Mouse (Mus musculus): ENCODE measurements at regions not wholly inside any gene's neighbourhood (a gene's known extent, or its start where the extent isn't known, plus 50 kb on each side); places are given as distances from the start of the nearest gene placed in this dataset.
A peak's percentile ranks its signal among the peaks of the same experiment; 100 is the strongest.

- ATAC-seq (ENCODE audit: insufficient read depth, low FRiP score, low read depth) = no peak
- whole genome bisulfite sequencing = 56% methylated on average over 2 of the region's 2 CpGs
- Histone ChIP-seq H3K27ac (no peak overlapping the region), H3K9ac (no peak overlapping the region), H3K36me3 (no peaks in the 10 kb centered on the region), H3K9me3 (no peaks in the 10 kb centered on the region), H3K4me1 (no peaks in the 10 kb centered on the region), H3K27me3 (replicated peaks) (no peaks in the 10 kb centered on the region), H3K4me3 (replicated peaks) (no peak overlapping the region), H3K4me2 (no peak overlapping the region)
Measured at GRCm38 (mm10) chr3:33440905-33441304, 297.9 kb upstream of the Pex5l start.

GRCm38 (mm10) chr3:33440500-33440899 is 297.5 kb upstream of the Pex5l start:
- H3K27me3 ChIP-seq (replicated peaks) = no peaks in the 10 kb centered on the region
- H3K4me3 ChIP-seq (replicated peaks) = no peak overlapping the region
- no peak overlapping the region for H3K4me2 ChIP-seq
- H3K4me1 ChIP-seq = no peaks in the 10 kb centered on the region
- H3K9ac ChIP-seq = no peak overlapping the region
- no peaks in the 10 kb centered on the region for H3K9me3 ChIP-seq
- ATAC-seq (ENCODE audit: insufficient read depth, low FRiP score, low read depth) = no peak
- H3K27ac ChIP-seq = no peak overlapping the region
- no peaks in the 10 kb centered on the region for H3K36me3 ChIP-seq

GRCm38 (mm10) chr3:33416922-33417321 is 273.9 kb upstream of the Pex5l start:
- H3K9ac ChIP-seq = no peak overlapping the region
- no peaks in the 10 kb centered on the region for H3K27me3 ChIP-seq (replicated peaks)
- H3K9me3 ChIP-seq = no peaks in the 10 kb centered on the region
- no peak overlapping the region for H3K4me2 ChIP-seq
- H3K36me3 ChIP-seq = no peaks in the 10 kb centered on the region
- WGBS = 65% methylated on average over 3 of the region's 3 CpGs
- ATAC-seq (ENCODE audit: insufficient read depth, low FRiP score, low read depth) = no peak
- no peaks in the 10 kb centered on the region for H3K4me1 ChIP-seq
- no peak overlapping the region for H3K27ac ChIP-seq
- H3K4me3 ChIP-seq (replicated peaks) = no peak overlapping the region

GRCm38 (mm10) chr3:33416321-33416720 is 273.3 kb upstream of the Pex5l start:
- Histone ChIP-seq H3K4me3 (replicated peaks) (no peak overlapping the region), H3K4me1 (no peaks in the 10 kb centered on the region), H3K27me3 (replicated peaks) (no peaks in the 10 kb centered on the region), H3K9me3 (no peaks in the 10 kb centered on the region), H3K4me2 (no peak overlapping the region), H3K36me3 (no peaks in the 10 kb centered on the region), H3K27ac (no peak overlapping the region), H3K9ac (no peak overlapping the region)
- 63% methylated on average over 1 of the region's 1 CpGs for WGBS
- ATAC-seq (ENCODE audit: insufficient read depth, low FRiP score, low read depth) = no peak

DNA sequence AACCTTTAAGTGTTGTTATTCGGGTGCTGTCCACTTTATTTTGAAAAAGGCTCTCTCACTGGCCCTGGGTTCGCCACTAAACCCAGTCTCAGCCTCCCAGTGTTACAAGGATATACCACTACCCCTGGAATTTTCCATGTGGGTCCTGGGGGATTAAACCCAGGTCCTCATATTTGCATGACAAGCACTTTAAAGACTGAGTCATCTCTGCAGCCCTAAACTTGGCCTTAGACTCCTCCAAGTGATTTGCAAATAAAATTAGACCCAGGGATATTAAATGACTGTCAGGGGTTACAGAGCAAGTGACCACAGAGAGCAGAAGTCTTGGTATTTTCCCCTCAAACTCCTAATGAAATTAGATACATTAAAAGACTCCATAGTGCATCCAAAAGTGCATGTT is 258.9 kb upstream of the Pex5l start:
- no peaks in the 10 kb centered on the region for H3K27me3 ChIP-seq (replicated peaks)
- 78% methylated on average over 2 of the region's 2 CpGs for WGBS
- no peak overlapping the region for H3K4me2 ChIP-seq
- H3K4me1 ChIP-seq = no peaks in the 10 kb centered on the region
- no peak for ATAC-seq (ENCODE audit: insufficient read depth, low FRiP score, low read depth)
- H3K4me3 ChIP-seq (replicated peaks) = no peak overlapping the region
- no peaks in the 10 kb centered on the region for H3K9me3 ChIP-seq
- H3K9ac ChIP-seq = no peak overlapping the region
- H3K27ac ChIP-seq = no peak overlapping the region
- H3K36me3 ChIP-seq = no peaks in the 10 kb centered on the region

- no peak overlapping the region for H3K9ac ChIP-seq
- no peaks in the 10 kb centered on the region for H3K4me1 ChIP-seq
- no peaks in the 10 kb centered on the region for H3K36me3 ChIP-seq
- 59% methylated on average over 8 of the region's 8 CpGs for WGBS
- no peaks in the 10 kb centered on the region for H3K27me3 ChIP-seq (replicated peaks)
- no peak overlapping the region for H3K27ac ChIP-seq
- no peaks in the 10 kb centered on the region for H3K9me3 ChIP-seq
- H3K4me3 ChIP-seq (replicated peaks) = no peak overlapping the region
- ATAC-seq (ENCODE audit: insufficient read depth, low FRiP score, low read depth) = no peak
- no peak overlapping the region for H3K4me2 ChIP-seq
Measured at GRCm38 (mm10) chr3:33399321-33399720, 256.3 kb upstream of the Pex5l start.

DNA sequence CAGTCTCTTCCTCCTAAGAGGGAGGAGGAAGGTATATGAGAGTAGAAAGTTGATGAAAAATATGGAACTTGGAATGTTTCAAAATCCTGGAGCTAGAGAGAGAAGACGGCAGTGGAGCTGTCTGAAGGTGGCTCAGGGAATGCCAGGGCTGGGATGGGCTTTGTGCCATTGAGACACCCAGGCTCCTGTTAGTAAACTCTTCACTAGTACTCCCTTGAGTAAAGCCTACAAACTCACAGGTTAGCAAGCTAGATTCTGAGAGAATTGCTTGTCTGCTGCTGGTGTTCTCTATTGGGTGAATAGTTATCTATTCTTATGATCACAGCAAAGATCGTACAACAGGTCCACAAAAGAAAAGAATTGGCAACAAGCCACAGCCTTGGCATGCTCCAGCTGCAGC is 255.3 kb upstream of the Pex5l start:
- WGBS = 61% methylated on average over 2 of the region's 2 CpGs
- H3K4me3 ChIP-seq (replicated peaks) = no peak overlapping the region
- no peak overlapping the region for H3K4me2 ChIP-seq
- H3K4me1 ChIP-seq = no peaks in the 10 kb centered on the region
- no peaks in the 10 kb centered on the region for H3K27me3 ChIP-seq (replicated peaks)
- H3K9me3 ChIP-seq = no peaks in the 10 kb centered on the region
- H3K36me3 ChIP-seq = no peaks in the 10 kb centered on the region
- H3K27ac ChIP-seq = no peak overlapping the region
- no peak overlapping the region for H3K9ac ChIP-seq
- ATAC-seq (ENCODE audit: insufficient read depth, low FRiP score, low read depth) = no peak

DNA sequence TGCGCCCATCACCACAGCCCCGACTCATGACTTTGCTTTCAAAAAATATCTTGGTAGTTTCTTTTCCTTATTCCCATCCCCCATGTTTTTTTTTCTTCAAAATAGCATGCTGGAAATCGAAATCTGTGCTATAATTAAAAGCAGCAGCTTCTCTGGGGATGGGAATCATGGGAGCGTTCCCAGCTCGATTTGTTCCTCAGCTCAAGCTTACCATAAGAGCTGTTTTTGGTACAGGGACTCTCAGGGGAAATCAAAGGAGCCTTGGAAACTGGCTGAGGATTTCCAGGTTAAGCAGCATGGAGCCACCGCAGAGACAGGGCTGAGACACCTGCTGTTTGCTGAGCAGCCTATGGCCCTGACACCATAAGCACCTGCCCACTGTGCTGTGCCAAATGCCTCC is 254.2 kb upstream of the Pex5l start:
- H3K27ac ChIP-seq = no peak overlapping the region

GRCm38 (mm10) chr3:33392541-33392822 is 249.4 kb upstream of the Pex5l start:
- no peak overlapping the region for H3K4me3 ChIP-seq (replicated peaks)
- ATAC-seq (ENCODE audit: insufficient read depth, low FRiP score, low read depth) = no peak
- H3K27ac ChIP-seq = no peak overlapping the region
- H3K27me3 ChIP-seq (replicated peaks) = no peaks in the 10 kb centered on the region
- H3K4me1 ChIP-seq = no peaks in the 10 kb centered on the region
- H3K36me3 ChIP-seq = no peaks in the 10 kb centered on the region
- WGBS = 72% methylated on average over 1 of the region's 1 CpGs
- H3K9ac ChIP-seq = no peak overlapping the region
- H3K9me3 ChIP-seq = no peaks in the 10 kb centered on the region
- no peak overlapping the region for H3K4me2 ChIP-seq

More for the DNA sequence above, 254.2 kb upstream of the Pex5l start:
- no peak overlapping the region for H3K4me2 ChIP-seq
- H3K4me1 ChIP-seq = no peaks in the 10 kb centered on the region
- no peak overlapping the region for H3K9ac ChIP-seq
- WGBS = 79% methylated on average over 6 of the region's 6 CpGs
- H3K4me3 ChIP-seq (replicated peaks) = no peak overlapping the region
- no peaks in the 10 kb centered on the region for H3K9me3 ChIP-seq
- no peak for ATAC-seq (ENCODE audit: insufficient read depth, low FRiP score, low read depth)
- no peaks in the 10 kb centered on the region for H3K36me3 ChIP-seq
- H3K27me3 ChIP-seq (replicated peaks) = no peaks in the 10 kb centered on the region

GRCm38 (mm10) chr3:33391765-33392540 is 248.9 kb upstream of the Pex5l start:
- no peak overlapping the region for H3K9ac ChIP-seq
- WGBS = 64% methylated on average over 4 of the region's 4 CpGs
- H3K9me3 ChIP-seq = no peaks in the 10 kb centered on the region
- H3K27ac ChIP-seq = no peak overlapping the region
- no peaks in the 10 kb centered on the region for H3K36me3 ChIP-seq
- ATAC-seq (ENCODE audit: insufficient read depth, low FRiP score, low read depth) = peak; percentile 35; the same call in 1 of the 2 replicates
- no peak overlapping the region for H3K4me3 ChIP-seq (replicated peaks)
- H3K4me2 ChIP-seq = no peak overlapping the region
- H3K27me3 ChIP-seq (replicated peaks) = no peaks in the 10 kb centered on the region
- no peaks in the 10 kb centered on the region for H3K4me1 ChIP-seq

- Histone ChIP-seq H3K9me3 (no peaks in the 10 kb centered on the region), H3K27ac (no peak overlapping the region), H3K9ac (no peak overlapping the region), H3K36me3 (no peaks in the 10 kb centered on the region), H3K4me1 (no peaks in the 10 kb centered on the region), H3K4me3 (replicated peaks) (no peak overlapping the region), H3K4me2 (no peak overlapping the region), H3K27me3 (replicated peaks) (no peaks in the 10 kb centered on the region)
- ATAC-seq (ENCODE audit: insufficient read depth, low FRiP score, low read depth) = no peak
- 21% methylated on average over 1 of the region's 1 CpGs for WGBS
Measured at GRCm38 (mm10) chr3:33388171-33388570, 245.1 kb upstream of the Pex5l start.

DNA sequence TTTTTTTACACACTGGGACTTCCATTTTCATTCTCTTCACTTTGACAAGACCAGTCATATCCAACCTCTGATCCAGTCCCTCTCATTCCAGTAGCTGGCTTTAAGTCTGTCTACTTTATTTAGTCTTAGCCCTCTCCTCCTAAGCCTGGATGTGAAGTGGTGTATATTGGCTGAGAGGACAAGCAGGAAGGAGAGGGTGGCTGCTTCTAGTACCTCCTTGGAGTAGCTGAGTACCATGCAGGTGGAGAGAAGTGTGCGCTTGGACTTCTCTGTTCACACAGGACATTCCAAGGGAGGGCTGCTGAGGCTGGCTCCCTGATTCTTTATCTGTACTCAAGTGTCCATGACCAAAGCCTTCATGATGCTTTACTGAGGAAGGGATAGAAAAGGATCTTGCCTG is 240.6 kb upstream of the Pex5l start:
- no peak overlapping the region for H3K4me2 ChIP-seq
- H3K4me3 ChIP-seq (replicated peaks) = no peak overlapping the region
- H3K9ac ChIP-seq = no peak overlapping the region
- no peaks in the 10 kb centered on the region for H3K4me1 ChIP-seq
- H3K9me3 ChIP-seq = no peaks in the 10 kb centered on the region
- H3K27me3 ChIP-seq (replicated peaks) = no peaks in the 10 kb centered on the region
- WGBS = 83% methylated on average over 1 of the region's 1 CpGs
- no peak for ATAC-seq (ENCODE audit: insufficient read depth, low FRiP score, low read depth)
- no peak overlapping the region for H3K27ac ChIP-seq
- H3K36me3 ChIP-seq = no peaks in the 10 kb centered on the region

DNA sequence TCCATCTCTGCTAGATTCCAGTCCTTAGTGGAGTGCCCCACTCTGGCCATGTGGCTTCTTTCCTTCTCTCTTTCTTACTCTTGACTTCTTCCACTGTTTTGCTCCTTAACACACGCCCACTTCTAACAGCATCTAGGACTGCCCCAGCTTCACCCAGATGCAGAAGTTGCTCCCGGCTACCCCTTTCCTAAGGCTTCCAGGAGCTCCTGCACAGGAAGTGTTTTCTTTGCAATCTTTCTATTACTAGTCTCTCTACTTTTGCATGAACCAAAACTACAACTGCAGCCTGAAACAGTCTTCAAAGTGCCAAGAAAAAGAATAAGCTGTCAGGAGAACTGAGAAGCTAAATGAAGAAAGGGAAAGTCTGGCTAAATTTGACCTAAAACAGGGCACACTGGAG is 236.6 kb upstream of the Pex5l start:
- no peaks in the 10 kb centered on the region for H3K27me3 ChIP-seq (replicated peaks)
- no peaks in the 10 kb centered on the region for H3K36me3 ChIP-seq
- no peak for ATAC-seq (ENCODE audit: insufficient read depth, low FRiP score, low read depth)
- 63% methylated on average over 2 of the region's 2 CpGs for WGBS
- H3K4me3 ChIP-seq (replicated peaks) = no peak overlapping the region
- H3K9ac ChIP-seq = no peak overlapping the region
- H3K4me2 ChIP-seq = no peak overlapping the region
- no peaks in the 10 kb centered on the region for H3K9me3 ChIP-seq
- H3K27ac ChIP-seq = no peak overlapping the region
- no peaks in the 10 kb centered on the region for H3K4me1 ChIP-seq
